Mouse (Mus musculus): ENCODE measurements around the gene AB124611. TPM values are rescaled to one million over a fixed set of nuclear protein-coding genes. Genes with fewer than 3 reads are reported as not detected.

AB124611 gene
- polyA plus RNA-seq, 1 experiment from 2014 or later = 0.74 TPM

Small RNA genes within 50 kb of the gene (microRNA-seq; reads per million reads assigned to microRNA genes)
- not detected for gene Mir199a-1

Other genes with a start within 250 kb of the AB124611 start
- 9.8 and 14.6 TPM in 2 replicates for gene Kri1, start 238.2 kb upstream of the AB124611 start, polyA plus RNA-seq (2014; fragmentation: Nextera tagmentation; extraction: Ambion mirVana)
- gene Cdkn2d, start 234.8 kb upstream of the AB124611 start, polyA plus RNA-seq (2014; fragmentation: Nextera tagmentation; extraction: Ambion mirVana) = 101 and 107 TPM in 2 replicates
- 0.91 and 1.4 TPM in 2 replicates for gene Ap1m2, start 213.8 kb upstream of the AB124611 start, polyA plus RNA-seq (2014; fragmentation: Nextera tagmentation; extraction: Ambion mirVana)
- gene Slc44a2, start 205.5 kb upstream of the AB124611 start, polyA plus RNA-seq (2014; fragmentation: Nextera tagmentation; extraction: Ambion mirVana) = 52.0 and 61.0 TPM in 2 replicates
- 248 and 249 TPM in 2 replicates for gene Ilf3, start 158.3 kb upstream of the AB124611 start, polyA plus RNA-seq (2014; fragmentation: Nextera tagmentation; extraction: Ambion mirVana)
- 51.4 and 53.7 TPM in 2 replicates for gene Qtrt1, start 114.3 kb upstream of the AB124611 start, polyA plus RNA-seq (2014; fragmentation: Nextera tagmentation; extraction: Ambion mirVana)
- 54.2 and 65.3 TPM in 2 replicates for gene Dnm2, start 101.3 kb upstream of the AB124611 start, polyA plus RNA-seq (2014; fragmentation: Nextera tagmentation; extraction: Ambion mirVana)
- gene Tmed1, start 15.9 kb upstream of the AB124611 start, polyA plus RNA-seq (2014; fragmentation: Nextera tagmentation; extraction: Ambion mirVana) = 56.9 and 58.3 TPM in 2 replicates
- 22.8 and 26.7 TPM in 2 replicates for gene Carm1, start 20.7 kb downstream of the AB124611 start, polyA plus RNA-seq (2014; fragmentation: Nextera tagmentation; extraction: Ambion mirVana)
- gene Timm29, start 66.5 kb downstream of the AB124611 start, polyA plus RNA-seq (2014; fragmentation: Nextera tagmentation; extraction: Ambion mirVana) = 67.3 and 68.4 TPM in 2 replicates
- gene Yipf2, start 66.7 kb downstream of the AB124611 start, polyA plus RNA-seq (2014; fragmentation: Nextera tagmentation; extraction: Ambion mirVana) = 16.9 and 18.2 TPM in 2 replicates
- 128 and 153 TPM in 2 replicates for gene Smarca4, start 90.0 kb downstream of the AB124611 start, polyA plus RNA-seq (2014; fragmentation: Nextera tagmentation; extraction: Ambion mirVana)
- gene Ldlr, start 197.3 kb downstream of the AB124611 start, polyA plus RNA-seq (2014; fragmentation: Nextera tagmentation; extraction: Ambion mirVana) = 5.2 and 6.8 TPM in 2 replicates
- 53.7 and 64.3 TPM in 2 replicates for gene Spc24, start 234.1 kb downstream of the AB124611 start, polyA plus RNA-seq (2014; fragmentation: Nextera tagmentation; extraction: Ambion mirVana)